Mouse (Mus musculus): ENCODE measurements around the gene Mdn1. TPM values are rescaled to one million over a fixed set of nuclear protein-coding genes. Genes with fewer than 3 reads are reported as not detected.

The Mdn1 gene
- polyA plus RNA-seq, 1 experiment from 2014 or later: 23.8 TPM

GRCm38 (mm10) chr4:32757430-32757829, 100.5 kb downstream of the Mdn1 start:
- Histone ChIP-seq H3K4me2 (no peak overlapping the region), H3K27me3 (replicated peaks; ENCODE audit: control insufficient read depth, insufficient read depth, low read length) (no peaks in the 10 kb centered on the region), H3K4me3 (ENCODE audit: low read depth, low read length) (no peak overlapping the region), H3K9ac (ENCODE audit: low read depth, low read length) (no peak overlapping the region), H3K4me1 (replicated peaks; ENCODE audit: control insufficient read depth, insufficient read depth, low read length) (no peaks in the 10 kb centered on the region), H3K36me3 (ENCODE audit: control insufficient read depth, insufficient read depth, low read length) (peaks cover 45% of the 10 kb centered on the region), H3K27ac (ENCODE audit: low read depth, low read length) (no peak overlapping the region), H3K9me3 (ENCODE audit: control insufficient read depth, low read length) (no peaks in the 10 kb centered on the region)
- WGBS: 93% methylated on average over 2 of the region's 2 CpGs
- DNase-seq (ENCODE audit: low spot score) (no peak), ATAC-seq (replicated peaks; ENCODE audit: low FRiP score) (no peak)

DNA sequence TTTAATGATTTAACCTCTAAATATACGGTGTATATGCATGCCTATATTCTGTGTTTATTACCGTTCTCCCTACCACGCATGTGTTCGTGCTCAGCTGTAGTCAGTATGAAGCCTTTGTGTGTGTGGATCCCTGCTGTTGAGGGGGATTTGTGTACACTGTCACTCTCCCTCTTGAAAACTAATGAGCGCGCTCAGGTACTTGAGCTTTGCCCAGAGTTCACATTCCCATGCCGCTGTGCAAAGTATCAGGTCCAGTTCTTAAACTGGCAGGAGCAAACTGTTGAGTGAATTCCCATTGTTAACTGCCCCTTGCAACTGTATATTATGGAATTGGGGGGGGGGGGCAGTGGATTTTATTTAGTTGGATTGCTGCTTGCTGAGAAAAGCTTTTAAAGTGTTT, 110.6 kb downstream of the Mdn1 start:
- no peak overlapping the region for H3K4me3 ChIP-seq (ENCODE audit: low read depth, low read length)
- no peak overlapping the region for H3K4me2 ChIP-seq
- no peaks in the 10 kb centered on the region for H3K9me3 ChIP-seq (ENCODE audit: control insufficient read depth, low read length)
- ATAC-seq (replicated peaks; ENCODE audit: low FRiP score) (no peak), DNase-seq (ENCODE audit: low spot score) (no peak)
- H3K27me3 ChIP-seq (replicated peaks; ENCODE audit: control insufficient read depth, insufficient read depth, low read length): no peaks in the 10 kb centered on the region
- H3K4me1 ChIP-seq (replicated peaks; ENCODE audit: control insufficient read depth, insufficient read depth, low read length): no peaks in the 10 kb centered on the region
- H3K36me3 ChIP-seq (ENCODE audit: control insufficient read depth, insufficient read depth, low read length): peaks cover 26% of the 10 kb centered on the region
- H3K9ac ChIP-seq (ENCODE audit: low read depth, low read length): no peak overlapping the region
- no peak overlapping the region for H3K27ac ChIP-seq (ENCODE audit: low read depth, low read length)
- WGBS: 89% methylated on average over 7 of the region's 7 CpGs

GRCm38 (mm10) chr4:32768046-32768445, 111.1 kb downstream of the Mdn1 start:
- DNase-seq (ENCODE audit: low spot score) (no peak), ATAC-seq (replicated peaks; ENCODE audit: low FRiP score) (no peak)
- Histone ChIP-seq H3K27ac (ENCODE audit: low read depth, low read length) (no peak overlapping the region), H3K4me1 (replicated peaks; ENCODE audit: control insufficient read depth, insufficient read depth, low read length) (no peaks in the 10 kb centered on the region), H3K27me3 (replicated peaks; ENCODE audit: control insufficient read depth, insufficient read depth, low read length) (no peaks in the 10 kb centered on the region), H3K36me3 (ENCODE audit: control insufficient read depth, insufficient read depth, low read length) (peaks cover 24% of the 10 kb centered on the region), H3K4me2 (no peak overlapping the region), H3K9me3 (ENCODE audit: control insufficient read depth, low read length) (no peaks in the 10 kb centered on the region), H3K4me3 (ENCODE audit: low read depth, low read length) (no peak overlapping the region), H3K9ac (ENCODE audit: low read depth, low read length) (no peak overlapping the region)
- WGBS: 69% methylated on average over 10 of the region's 10 CpGs

DNA sequence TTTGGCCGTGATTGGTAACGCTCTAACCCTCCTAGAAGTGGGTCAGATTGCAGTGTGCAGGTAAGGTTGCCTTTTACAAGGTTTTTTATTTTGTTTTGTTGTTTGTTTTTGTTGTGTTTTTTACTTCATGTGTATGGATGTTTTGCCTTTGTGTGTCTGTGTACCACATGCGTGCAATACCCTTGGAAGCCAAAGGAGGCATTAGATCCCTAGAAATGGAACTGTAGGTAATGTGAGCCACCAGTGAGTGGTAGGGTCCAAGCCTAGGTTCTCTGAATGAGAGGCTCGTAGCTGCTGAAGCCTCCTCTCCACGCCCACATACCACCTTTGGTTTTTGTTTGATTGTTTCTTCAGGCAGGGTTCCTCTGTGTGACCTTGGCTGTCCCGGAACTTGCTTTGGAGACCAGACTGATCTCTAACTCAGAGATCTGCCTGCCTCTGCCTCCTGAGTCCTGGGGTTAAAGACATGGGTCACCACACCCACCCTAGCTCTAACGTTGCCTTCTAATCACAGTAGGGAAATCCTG, 113.4 kb downstream of the Mdn1 start:
- ATAC-seq (replicated peaks; ENCODE audit: low FRiP score): no peak
- H3K36me3 ChIP-seq (ENCODE audit: control insufficient read depth, insufficient read depth, low read length): peaks cover 30% of the 10 kb centered on the region
- WGBS: 91% methylated on average over 7 of the region's 7 CpGs

DNA sequence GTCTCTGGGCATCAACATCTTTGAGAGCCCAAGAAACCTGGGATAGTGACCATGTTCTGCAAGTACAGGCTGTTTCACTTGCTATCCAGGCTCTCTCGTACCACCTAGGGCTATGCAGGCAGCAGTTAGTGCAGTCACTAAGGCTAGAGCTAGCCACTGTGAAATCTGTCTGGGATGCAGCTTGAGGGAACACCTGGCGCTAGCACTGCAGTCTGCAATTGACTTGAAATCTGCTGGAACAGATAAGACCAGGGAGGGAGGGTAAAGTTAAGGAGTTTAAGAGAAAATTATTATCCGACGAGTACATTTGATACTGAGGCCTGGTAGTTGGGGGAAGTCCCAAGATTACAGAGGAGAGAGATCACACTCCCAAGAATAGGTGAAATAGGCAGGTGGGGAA, 123.1 kb downstream of the Mdn1 start:
- WGBS: 82% methylated on average over 4 of the region's 4 CpGs
- ATAC-seq (replicated peaks; ENCODE audit: low FRiP score): no peak
- Histone ChIP-seq H3K4me1 (replicated peaks; ENCODE audit: control insufficient read depth, insufficient read depth, low read length) (no peaks in the 10 kb centered on the region), H3K36me3 (ENCODE audit: control insufficient read depth, insufficient read depth, low read length) (peaks cover 13% of the 10 kb centered on the region; the same call in 1 of the 2 replicates), H3K27ac (ENCODE audit: low read depth, low read length) (no peak overlapping the region), H3K27me3 (replicated peaks; ENCODE audit: control insufficient read depth, insufficient read depth, low read length) (no peaks in the 10 kb centered on the region), H3K9me3 (ENCODE audit: control insufficient read depth, low read length) (peaks cover 2% of the 10 kb centered on the region; the same call in 1 of the 2 replicates), H3K4me2 (no peak overlapping the region), H3K9ac (ENCODE audit: low read depth, low read length) (no peak overlapping the region), H3K4me3 (ENCODE audit: low read depth, low read length) (no peak overlapping the region)
- no peak for DNase-seq (ENCODE audit: low spot score)

More for the DNA sequence above, 113.4 kb downstream of the Mdn1 start:
- Histone ChIP-seq H3K9ac (ENCODE audit: low read depth, low read length) (no peak overlapping the region), H3K9me3 (ENCODE audit: control insufficient read depth, low read length) (no peaks in the 10 kb centered on the region), H3K4me1 (replicated peaks; ENCODE audit: control insufficient read depth, insufficient read depth, low read length) (no peaks in the 10 kb centered on the region), H3K27me3 (replicated peaks; ENCODE audit: control insufficient read depth, insufficient read depth, low read length) (no peaks in the 10 kb centered on the region), H3K4me2 (no peak overlapping the region), H3K4me3 (ENCODE audit: low read depth, low read length) (no peak overlapping the region), H3K27ac (ENCODE audit: low read depth, low read length) (no peak overlapping the region)
- no peak for DNase-seq (ENCODE audit: low spot score)

GRCm38 (mm10) chr4:32787110-32787509, 130.2 kb downstream of the Mdn1 start:
- no peak overlapping the region for H3K27ac ChIP-seq (ENCODE audit: low read depth, low read length)
- no peaks in the 10 kb centered on the region for H3K27me3 ChIP-seq (replicated peaks; ENCODE audit: control insufficient read depth, insufficient read depth, low read length)
- H3K4me1 ChIP-seq (replicated peaks; ENCODE audit: control insufficient read depth, insufficient read depth, low read length): no peaks in the 10 kb centered on the region
- no peak for DNase-seq (ENCODE audit: low spot score)
- no peaks in the 10 kb centered on the region for H3K9me3 ChIP-seq (ENCODE audit: control insufficient read depth, low read length)
- ATAC-seq (replicated peaks; ENCODE audit: low FRiP score): no peak
- H3K36me3 ChIP-seq (ENCODE audit: control insufficient read depth, insufficient read depth, low read length): no peaks in the 10 kb centered on the region
- 78% methylated on average over 1 of the region's 1 CpGs for WGBS
- H3K4me3 ChIP-seq (ENCODE audit: low read depth, low read length): no peak overlapping the region
- no peak overlapping the region for H3K9ac ChIP-seq (ENCODE audit: low read depth, low read length)
- H3K4me2 ChIP-seq: no peak overlapping the region

GRCm38 (mm10) chr4:32789020-32789419, 132.1 kb downstream of the Mdn1 start:
- Histone ChIP-seq H3K27me3 (replicated peaks; ENCODE audit: control insufficient read depth, insufficient read depth, low read length) (no peaks in the 10 kb centered on the region), H3K36me3 (ENCODE audit: control insufficient read depth, insufficient read depth, low read length) (no peaks in the 10 kb centered on the region), H3K9me3 (ENCODE audit: control insufficient read depth, low read length) (no peaks in the 10 kb centered on the region), H3K27ac (ENCODE audit: low read depth, low read length) (no peak overlapping the region), H3K4me3 (ENCODE audit: low read depth, low read length) (no peak overlapping the region), H3K4me1 (replicated peaks; ENCODE audit: control insufficient read depth, insufficient read depth, low read length) (no peaks in the 10 kb centered on the region), H3K9ac (ENCODE audit: low read depth, low read length) (no peak overlapping the region), H3K4me2 (no peak overlapping the region)
- DNase-seq (ENCODE audit: low spot score): no peak
- no peak for ATAC-seq (replicated peaks; ENCODE audit: low FRiP score)
- 79% methylated on average over 4 of the region's 4 CpGs for WGBS

DNA sequence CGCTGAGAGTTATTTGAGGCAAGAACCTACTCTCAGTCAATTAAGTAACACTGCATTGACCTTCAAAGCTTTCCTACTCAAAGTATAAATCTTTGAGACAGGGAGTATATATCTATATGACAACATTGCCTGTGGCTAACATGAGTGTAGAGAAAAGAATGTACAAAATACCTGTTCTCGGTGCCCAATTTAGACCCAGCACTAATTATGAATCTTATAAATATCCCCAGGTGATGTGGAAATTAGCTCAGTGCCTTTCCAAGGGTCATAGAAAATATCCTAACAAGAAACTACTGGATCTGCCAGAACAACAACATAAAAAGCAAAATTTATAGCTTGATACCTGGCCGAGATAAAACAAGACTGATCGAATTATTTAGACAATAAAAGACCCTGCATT, 142.1 kb downstream of the Mdn1 start:
- Histone ChIP-seq H3K9me3 (ENCODE audit: control insufficient read depth, low read length) (no peaks in the 10 kb centered on the region), H3K9ac (ENCODE audit: low read depth, low read length) (no peak overlapping the region), H3K36me3 (ENCODE audit: control insufficient read depth, insufficient read depth, low read length) (no peaks in the 10 kb centered on the region), H3K4me3 (ENCODE audit: low read depth, low read length) (no peak overlapping the region), H3K4me1 (replicated peaks; ENCODE audit: control insufficient read depth, insufficient read depth, low read length) (no peaks in the 10 kb centered on the region; the same call in 1 of the 2 replicates), H3K4me2 (no peak overlapping the region), H3K27ac (ENCODE audit: low read depth, low read length) (no peak overlapping the region), H3K27me3 (replicated peaks; ENCODE audit: control insufficient read depth, insufficient read depth, low read length) (no peaks in the 10 kb centered on the region)
- ATAC-seq (replicated peaks; ENCODE audit: low FRiP score) (no peak), DNase-seq (ENCODE audit: low spot score) (no peak)
- WGBS: 93% methylated on average over 4 of the region's 4 CpGs

DNA sequence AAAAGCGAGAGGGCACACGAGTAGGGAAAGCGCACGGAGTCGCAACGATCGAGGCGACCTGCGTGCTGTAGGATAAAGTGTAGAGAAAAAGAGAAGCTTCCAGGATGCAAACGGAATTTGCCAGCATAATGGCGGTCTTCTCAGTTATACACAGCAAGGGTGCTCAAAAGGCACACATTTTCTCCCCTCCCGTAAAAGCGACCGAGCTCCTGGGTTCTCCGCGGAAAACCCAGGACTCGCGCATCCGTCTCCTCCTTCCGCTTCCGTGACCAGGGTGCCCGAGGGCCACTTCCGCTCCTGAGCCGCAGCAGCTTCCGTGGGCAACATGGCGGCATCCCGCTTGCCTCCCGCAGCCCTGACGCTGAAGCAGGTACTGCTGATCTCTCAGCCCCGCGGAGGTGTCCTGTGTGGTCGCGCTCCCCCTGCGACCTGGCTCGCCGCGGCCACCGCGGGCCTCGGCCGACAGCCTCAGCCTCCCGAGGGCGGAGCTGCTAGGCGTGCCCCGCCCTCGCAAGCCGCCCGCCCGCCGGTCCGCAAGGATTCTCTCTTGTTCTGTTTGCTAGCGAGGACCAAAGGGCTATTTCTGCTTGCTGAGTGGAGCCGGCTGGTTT, 143.2 kb downstream of the Mdn1 start, which contains the start of gene Lyrm2:
Gene Lyrm2, plus strand, starts transcription at position 288 of the 611 bp plus-strand sequence.
- ATAC-seq (replicated peaks; ENCODE audit: low FRiP score) (peak; percentile 88), DNase-seq (ENCODE audit: low spot score) (peak; percentile 87)
- Histone ChIP-seq H3K4me1 (replicated peaks; ENCODE audit: control insufficient read depth, insufficient read depth, low read length) (no peaks in the 10 kb centered on the region; the same call in 1 of the 2 replicates), H3K4me3 (ENCODE audit: low read depth, low read length) (peak within 1 kb of the TSS; percentile 78), H3K27me3 (replicated peaks; ENCODE audit: control insufficient read depth, insufficient read depth, low read length) (no peaks in the 10 kb centered on the region), H3K36me3 (ENCODE audit: control insufficient read depth, insufficient read depth, low read length) (no peaks in the 10 kb centered on the region), H3K9ac (ENCODE audit: low read depth, low read length) (peak within 1 kb of the TSS; percentile 93), H3K4me2 (peak within 1 kb of the TSS; percentile 67), H3K9me3 (ENCODE audit: control insufficient read depth, low read length) (no peaks in the 10 kb centered on the region), H3K27ac (ENCODE audit: low read depth, low read length) (peak within 1 kb of the TSS; percentile 99)
- under 1% methylated on average over 53 of the region's 53 CpGs for WGBS

Data from liver, embryonic 11.5 days (tissue).